Mouse (Mus musculus) forebrain, embryonic 12.5 days (tissue): ENCODE measurements around the gene Hsd17b2. TPM values are rescaled to one million over a fixed set of nuclear protein-coding genes. Genes with fewer than 3 reads are reported as not detected.
A peak's percentile ranks its signal among the peaks of the same experiment; 100 is the strongest.

ENCODE experiments used
- ATAC-seq: fragments of 200-750 bp; cut with Nextera tagmentation; 2 replicates; pipeline ENCODE4 v1.8.0; 2017; ENCODE audit warnings: moderate TSS enrichment; ENCODE audit not compliant: low FRiP score
- H3K27ac ChIP-seq: fragments of 300-500 bp; sonication (generic); 2 replicates; pipeline ENCODE4 v1.5.1; 2016; ENCODE audit warnings: mild to moderate bottlenecking
- H3K27me3 ChIP-seq: fragments of 300-500 bp; sonication (generic); 2 replicates; pipeline ENCODE4 v1.6.1; 2016; ENCODE audit warnings: mild to moderate bottlenecking
- H3K36me3 ChIP-seq: fragments of 300-500 bp; sonication (generic); replicated peaks from 2 replicates; pipeline ENCODE4 v1.6.1; 2016; ENCODE audit warnings: mild to moderate bottlenecking
- H3K4me1 ChIP-seq: fragments of 300-500 bp; sonication (generic); 2 replicates; pipeline ENCODE4 v1.6.1; 2016
- H3K4me2 ChIP-seq: fragments of 300-500 bp; sonication (generic); 2 replicates; pipeline ENCODE4 v1.6.1; 2016; ENCODE audit warnings: mild to moderate bottlenecking, moderate library complexity
- H3K4me3 ChIP-seq: fragments of 300-500 bp; sonication (generic); replicated peaks from 2 replicates; pipeline ENCODE4 v1.5.1; 2016; ENCODE audit warnings: mild to moderate bottlenecking
- H3K9ac ChIP-seq: fragments of 300-500 bp; sonication (generic); 2 replicates; pipeline ENCODE4 v1.6.1; 2016; ENCODE audit warnings: mild to moderate bottlenecking
- H3K9me3 ChIP-seq: fragments of 300-500 bp; sonication (generic); 2 replicates; pipeline ENCODE4 v1.6.1; 2016
- WGBS: fragments of 180-500 bp; shearing (Covaris S2); methylation state at CpG from one replicate; pipeline ENCODE4 v1.1.7; 2016; 5-methylcytosine and 5-hydroxymethylcytosine counted together
- polyA plus RNA-seq: library from polyadenylated mRNA; unstranded; fragments of >200 nt; fragmentation: Nextera tagmentation; extraction: Ambion mirVana; gene quantifications from 2 replicates; pipeline ENCODE4 v1.2.1, GENCODE M21; 2016

Hsd17b2 gene
- polyA plus RNA-seq, 1 experiment from 2014 or later = not detected

DNA sequence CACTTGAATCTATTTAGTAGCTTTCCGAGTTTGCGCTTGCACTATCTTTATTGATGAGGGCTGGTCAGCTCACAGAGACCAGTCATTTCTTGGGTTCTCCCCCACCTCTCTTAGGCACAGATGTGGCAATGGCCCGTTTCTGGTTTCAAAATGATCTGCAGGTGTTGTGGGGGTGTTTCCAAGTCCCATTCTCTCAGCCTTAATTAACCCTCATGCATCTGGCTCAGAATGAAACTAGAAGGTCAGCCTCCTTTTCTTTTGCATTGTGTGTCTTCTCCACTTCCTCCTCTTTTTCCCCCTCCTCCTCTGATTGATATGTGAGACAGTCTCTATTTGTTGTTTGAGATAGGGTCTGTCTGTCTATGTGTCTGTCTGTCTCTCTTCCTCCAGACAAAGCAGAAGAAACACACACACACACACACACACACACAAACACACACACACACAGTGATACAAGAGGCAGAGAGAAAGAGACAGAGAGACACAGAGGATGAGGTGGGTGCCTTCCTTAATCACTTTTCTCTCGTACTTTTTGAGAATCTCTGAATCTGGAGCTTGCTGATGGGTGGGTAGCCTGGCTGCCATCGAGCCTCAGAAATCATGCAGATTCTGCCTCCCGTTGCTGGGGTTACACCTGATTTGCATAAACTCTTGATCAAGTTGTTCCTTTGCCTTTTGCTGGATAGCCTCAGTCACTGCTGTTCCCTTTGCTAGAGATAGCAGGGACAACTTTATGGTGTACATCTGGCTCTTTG lies 79.8 kb downstream of the Hsd17b2 start:
- Histone ChIP-seq H3K9ac (no peak overlapping the region), H3K27me3 (no peaks in the 10 kb centered on the region), H3K4me2 (no peak overlapping the region), H3K9me3 (no peaks in the 10 kb centered on the region), H3K27ac (no peak overlapping the region), H3K36me3 (no peaks in the 10 kb centered on the region), H3K4me3 (no peak overlapping the region), H3K4me1 (no peaks in the 10 kb centered on the region)
- ATAC-seq = no peak
- WGBS = 74% methylated on average over 6 of the region's 6 CpGs

DNA sequence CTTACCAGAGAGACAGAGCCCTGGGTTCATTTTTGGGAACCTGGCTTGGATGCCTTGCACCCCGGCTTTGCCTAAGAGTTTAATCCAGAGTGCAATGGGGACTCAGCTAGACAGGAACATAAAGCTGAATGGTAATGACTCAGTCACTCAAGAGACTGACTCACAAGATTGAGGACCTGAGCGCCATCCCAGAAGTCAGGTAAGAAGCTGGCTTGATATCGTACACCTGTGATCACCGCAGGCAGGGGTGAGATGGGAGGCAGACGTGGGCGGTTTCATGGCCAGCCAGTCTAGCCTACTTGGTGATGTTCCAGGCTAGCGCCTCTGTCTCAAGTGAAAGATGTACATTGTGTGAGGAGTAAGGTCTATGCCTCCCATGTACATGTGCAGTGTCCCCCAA lies 81.3 kb downstream of the Hsd17b2 start:
- Histone ChIP-seq H3K4me2 (no peak overlapping the region), H3K4me3 (no peak overlapping the region), H3K36me3 (peaks cover 14% of the 10 kb centered on the region), H3K4me1 (no peaks in the 10 kb centered on the region), H3K9ac (no peak overlapping the region), H3K9me3 (peaks cover 8% of the 10 kb centered on the region), H3K27ac (no peak overlapping the region), H3K27me3 (no peaks in the 10 kb centered on the region)
- 93% methylated on average over 7 of the region's 7 CpGs for WGBS
- ATAC-seq = no peak

DNA sequence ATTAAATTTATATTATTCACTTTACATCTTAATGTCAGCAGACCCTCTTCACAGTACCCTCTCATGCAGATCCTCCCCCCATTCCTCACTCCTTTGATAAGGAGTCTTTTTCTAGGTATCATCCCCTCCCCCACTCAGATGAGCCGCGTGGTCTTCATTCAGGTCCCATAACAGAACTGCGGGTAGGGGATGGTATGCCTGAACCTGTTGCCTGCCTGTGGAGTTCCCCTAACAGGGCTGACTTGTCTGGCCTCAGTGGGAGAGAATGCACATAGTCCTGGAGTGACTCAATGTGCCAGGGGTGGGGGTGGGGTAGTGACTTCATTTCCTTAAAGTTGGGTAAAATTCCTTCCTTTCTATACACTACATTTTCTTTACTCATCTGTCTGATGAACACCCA lies 84.7 kb downstream of the Hsd17b2 start:
- peaks cover 42% of the 10 kb centered on the region for H3K36me3 ChIP-seq

DNA sequence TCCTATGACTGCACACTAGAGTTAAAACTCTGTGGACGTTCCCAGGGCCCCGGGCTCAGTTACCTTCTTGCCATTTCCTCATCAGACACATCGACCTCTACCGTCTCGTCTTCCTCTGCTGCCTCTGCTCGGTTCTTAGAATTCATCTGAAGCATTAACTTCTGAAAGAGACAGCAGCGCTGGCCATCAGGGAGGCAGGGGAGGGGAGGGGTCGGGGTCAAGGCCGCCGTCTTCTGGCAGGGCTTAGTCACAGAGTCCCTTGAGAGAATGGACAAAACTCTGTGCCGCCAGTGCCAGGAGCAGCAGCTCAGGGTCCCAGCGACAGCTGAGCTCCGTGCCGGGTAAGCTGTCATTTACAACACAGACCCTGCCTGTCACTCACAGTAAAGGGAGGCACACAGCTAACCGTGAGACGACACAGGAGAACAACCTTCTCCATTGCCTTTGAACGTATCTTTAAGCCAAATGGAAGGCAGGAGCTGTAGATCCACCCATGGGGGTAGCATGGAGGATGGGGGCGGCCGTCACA lies 91.0 kb downstream of the Hsd17b2 start:
- ATAC-seq = no peak
- Histone ChIP-seq H3K27ac (no peak overlapping the region), H3K4me2 (no peak overlapping the region), H3K4me1 (no peaks in the 10 kb centered on the region), H3K9me3 (no peaks in the 10 kb centered on the region), H3K27me3 (no peaks in the 10 kb centered on the region), H3K4me3 (no peak overlapping the region), H3K36me3 (peaks cover 85% of the 10 kb centered on the region), H3K9ac (no peak overlapping the region)
- WGBS = 81% methylated on average over 19 of the region's 19 CpGs

More for the DNA sequence above, 84.7 kb downstream of the Hsd17b2 start:
- H3K4me3 ChIP-seq = no peak overlapping the region
- WGBS = 91% methylated on average over 3 of the region's 3 CpGs
- H3K27me3 ChIP-seq = no peaks in the 10 kb centered on the region
- no peak overlapping the region for H3K9ac ChIP-seq
- no peak for ATAC-seq
- no peaks in the 10 kb centered on the region for H3K4me1 ChIP-seq
- no peak overlapping the region for H3K4me2 ChIP-seq
- no peak overlapping the region for H3K27ac ChIP-seq
- H3K9me3 ChIP-seq = peaks cover 8% of the 10 kb centered on the region

DNA sequence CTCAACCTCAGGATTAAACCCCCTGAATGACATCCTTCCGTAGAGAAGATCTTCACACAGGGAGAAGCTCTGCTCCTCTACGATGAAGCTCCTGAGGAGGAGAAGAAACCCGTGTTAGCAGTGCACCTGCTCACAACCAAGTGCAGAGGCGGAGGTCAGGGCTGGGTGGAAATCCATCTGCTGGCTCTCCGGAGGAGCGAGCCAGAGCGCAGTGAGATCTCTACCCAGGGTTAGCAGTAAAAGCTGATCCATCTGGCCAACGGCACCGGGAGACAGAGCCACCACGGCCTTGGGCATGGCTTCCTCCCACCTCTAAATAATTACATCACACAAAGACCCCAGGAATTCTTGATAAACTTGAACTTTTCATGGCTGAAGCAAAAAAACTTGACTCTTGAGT lies 92.9 kb downstream of the Hsd17b2 start:
- H3K36me3 ChIP-seq = peaks cover 85% of the 10 kb centered on the region
- H3K9ac ChIP-seq = no peak overlapping the region
- no peak for ATAC-seq
- H3K9me3 ChIP-seq = no peaks in the 10 kb centered on the region
- WGBS = 91% methylated on average over 10 of the region's 10 CpGs
- H3K4me3 ChIP-seq = no peak overlapping the region
- H3K4me2 ChIP-seq = no peak overlapping the region
- peaks cover 2% of the 10 kb centered on the region; the same call in 1 of the 2 replicates for H3K4me1 ChIP-seq
- H3K27ac ChIP-seq = no peak overlapping the region
- H3K27me3 ChIP-seq = no peaks in the 10 kb centered on the region

DNA sequence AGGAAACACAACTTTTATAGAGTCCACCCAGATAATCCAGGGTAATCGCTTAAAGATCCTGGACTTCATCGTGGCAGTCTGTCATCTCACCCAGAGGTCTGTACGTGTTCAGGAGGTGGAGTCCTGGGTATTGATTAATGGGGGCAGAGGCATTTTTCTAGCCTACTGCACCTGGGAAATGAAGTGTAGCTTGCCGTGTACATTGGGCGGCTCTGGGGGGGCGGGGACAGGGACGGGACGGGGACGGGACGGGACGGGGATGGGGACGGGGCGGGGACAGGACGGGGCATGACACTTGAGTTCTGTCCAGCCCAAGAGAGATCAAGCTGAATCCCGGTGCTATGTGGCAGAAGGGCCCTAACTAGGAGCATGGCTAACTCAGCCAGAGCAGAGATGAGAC lies 94.8 kb downstream of the Hsd17b2 start:
- Histone ChIP-seq H3K27ac (no peak overlapping the region), H3K9me3 (no peaks in the 10 kb centered on the region), H3K4me3 (no peak overlapping the region), H3K4me1 (peaks cover 19% of the 10 kb centered on the region), H3K27me3 (no peaks in the 10 kb centered on the region), H3K4me2 (no peak overlapping the region), H3K36me3 (peaks cover 68% of the 10 kb centered on the region), H3K9ac (no peak overlapping the region)
- ATAC-seq = no peak
- WGBS = 94% methylated on average over 15 of the region's 15 CpGs

DNA sequence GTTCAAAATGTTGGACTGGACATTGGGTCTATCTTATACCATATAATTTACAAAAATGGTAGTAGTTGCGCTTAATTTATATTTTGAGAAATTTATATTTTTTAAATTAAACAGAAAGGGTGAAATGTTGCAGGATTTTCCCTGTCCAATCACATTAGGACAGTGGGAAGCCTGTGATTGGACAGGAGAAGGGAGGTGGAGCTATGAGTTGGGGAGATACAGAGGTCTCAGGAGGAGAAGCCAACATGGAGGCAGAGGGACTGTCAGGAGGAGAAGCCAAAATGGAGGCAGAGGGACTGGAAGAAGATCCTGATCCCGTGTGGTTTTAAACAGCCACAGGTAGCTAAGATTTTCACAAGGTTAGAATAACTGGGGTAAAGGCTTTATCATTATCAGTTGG lies 96.4 kb downstream of the Hsd17b2 start:
- ATAC-seq = no peak
- Histone ChIP-seq H3K9me3 (no peaks in the 10 kb centered on the region), H3K4me2 (no peak overlapping the region), H3K4me1 (peaks cover 27% of the 10 kb centered on the region), H3K9ac (no peak overlapping the region), H3K27me3 (no peaks in the 10 kb centered on the region), H3K4me3 (no peak overlapping the region), H3K27ac (no peak overlapping the region), H3K36me3 (peaks cover 59% of the 10 kb centered on the region)
- 96% methylated on average over 2 of the region's 2 CpGs for WGBS

DNA sequence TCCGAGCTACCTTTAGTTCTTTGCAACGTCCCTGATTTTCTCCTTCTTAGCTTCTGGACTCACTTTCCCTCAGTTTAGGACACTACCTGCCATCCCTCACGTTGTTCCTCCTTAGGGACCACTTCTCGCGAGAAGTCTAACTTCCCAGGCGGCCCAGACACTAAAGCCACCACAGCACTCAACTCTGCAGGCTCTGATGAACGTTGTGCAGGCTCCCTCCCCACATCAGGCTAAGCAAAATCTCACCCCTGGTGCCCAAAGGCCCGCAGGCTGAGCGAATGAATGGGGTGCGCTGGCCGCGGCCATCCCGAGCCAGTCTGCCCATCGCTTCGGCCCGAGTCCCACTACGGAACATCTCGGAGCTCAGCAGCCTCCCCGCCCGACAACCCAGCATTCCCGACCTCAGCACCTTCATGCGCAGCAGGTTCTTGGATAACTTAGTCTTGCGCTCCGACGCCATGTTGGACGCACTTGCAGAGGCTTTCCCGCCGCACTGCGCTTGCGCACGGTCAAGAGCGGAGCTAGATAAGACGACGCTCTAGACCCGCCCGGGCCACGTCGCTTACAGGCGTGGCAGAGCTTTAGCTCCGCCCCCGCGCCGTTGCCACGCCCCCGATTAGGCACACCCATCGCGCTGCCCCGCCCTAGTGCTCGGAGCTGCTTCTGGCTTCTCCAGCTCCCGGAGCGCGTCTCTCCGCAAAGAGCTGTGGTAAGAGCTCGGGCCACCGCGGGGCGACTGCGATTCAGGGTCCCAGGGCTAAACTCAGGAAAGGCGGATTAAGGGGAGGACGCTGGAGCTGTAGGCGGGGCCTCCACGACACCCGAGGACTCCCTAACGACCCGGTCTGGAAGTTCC lies 100.0 kb downstream of the Hsd17b2 start, which contains the start of gene Mphosph6:
Gene Mphosph6 (minus strand): TSS at position 501 of the 856 bp plus-strand sequence.
- peak; percentile 99 for ATAC-seq
- peak within 1 kb of the TSS; percentile 63 for H3K4me2 ChIP-seq
- H3K36me3 ChIP-seq = peaks cover 25% of the 10 kb centered on the region
- H3K9ac ChIP-seq = peak within 1 kb of the TSS; percentile 85
- WGBS = under 1% methylated on average over 65 of the region's 65 CpGs
- peak within 1 kb of the TSS; percentile 70 for H3K4me3 ChIP-seq
- peak within 1 kb of the TSS; percentile 84 for H3K27ac ChIP-seq
- H3K27me3 ChIP-seq = peaks cover 9% of the 10 kb centered on the region; the same call in 1 of the 2 replicates
- H3K4me1 ChIP-seq = peaks cover 27% of the 10 kb centered on the region
- no peaks in the 10 kb centered on the region for H3K9me3 ChIP-seq

DNA sequence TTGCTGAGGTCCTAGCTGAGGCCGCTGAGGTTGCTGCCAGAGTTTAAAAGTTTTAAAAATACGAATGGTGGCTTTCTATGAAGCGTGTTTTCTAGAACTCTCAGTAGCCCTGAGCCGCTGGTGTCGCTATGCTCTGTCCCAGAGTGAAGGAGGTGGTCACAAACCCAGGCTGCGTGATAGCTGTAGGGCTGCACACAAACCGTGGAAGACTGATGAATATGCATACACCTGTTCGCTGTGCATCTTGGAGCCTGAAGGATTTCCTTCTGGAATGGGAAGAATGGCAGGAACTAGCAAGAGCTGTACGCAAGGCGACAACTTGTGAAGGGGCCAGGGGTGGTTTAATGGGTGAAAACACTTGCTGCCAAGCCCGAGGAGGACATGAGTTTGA lies 100.6 kb downstream of the Hsd17b2 start:
- Histone ChIP-seq H3K4me3 (peak overlapping the region; percentile 70), H3K4me1 (peaks cover 27% of the 10 kb centered on the region), H3K9me3 (no peaks in the 10 kb centered on the region), H3K36me3 (peaks cover 19% of the 10 kb centered on the region), H3K27me3 (peaks cover 9% of the 10 kb centered on the region; the same call in 1 of the 2 replicates), H3K9ac (peak overlapping the region; percentile 85), H3K4me2 (peak overlapping the region; percentile 63), H3K27ac (peak overlapping the region; percentile 36; the same call in 1 of the 2 replicates)
- WGBS = 3% methylated on average over 11 of the region's 11 CpGs
- ATAC-seq = peak; percentile 63

DNA sequence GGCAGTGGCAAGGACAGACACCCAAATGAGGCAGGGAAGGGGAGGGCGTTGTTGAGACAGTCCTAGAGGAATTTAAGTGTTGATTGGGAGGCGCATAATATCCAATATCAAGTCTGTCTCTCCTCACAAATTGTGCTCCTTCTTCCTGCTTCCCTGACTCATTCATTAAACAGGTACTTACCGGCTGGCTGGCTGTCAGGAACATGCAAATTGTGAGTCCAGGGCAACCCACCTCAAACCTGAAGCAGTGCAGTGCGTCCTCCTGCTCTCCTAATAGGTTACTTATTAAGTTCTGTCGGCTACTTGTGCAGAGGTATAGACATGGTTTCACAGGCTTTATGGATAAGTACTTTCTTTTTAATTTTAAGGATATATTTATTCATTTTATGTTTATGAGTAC lies 103.7 kb downstream of the Hsd17b2 start:
- Histone ChIP-seq H3K9ac (no peak overlapping the region), H3K4me3 (no peak overlapping the region), H3K36me3 (no peaks in the 10 kb centered on the region), H3K27me3 (peaks cover 9% of the 10 kb centered on the region; the same call in 1 of the 2 replicates), H3K27ac (no peak overlapping the region), H3K9me3 (no peaks in the 10 kb centered on the region), H3K4me2 (no peak overlapping the region), H3K4me1 (peaks cover 16% of the 10 kb centered on the region)
- 86% methylated on average over 5 of the region's 5 CpGs for WGBS
- no peak for ATAC-seq
